In the genomic region with DNA sequence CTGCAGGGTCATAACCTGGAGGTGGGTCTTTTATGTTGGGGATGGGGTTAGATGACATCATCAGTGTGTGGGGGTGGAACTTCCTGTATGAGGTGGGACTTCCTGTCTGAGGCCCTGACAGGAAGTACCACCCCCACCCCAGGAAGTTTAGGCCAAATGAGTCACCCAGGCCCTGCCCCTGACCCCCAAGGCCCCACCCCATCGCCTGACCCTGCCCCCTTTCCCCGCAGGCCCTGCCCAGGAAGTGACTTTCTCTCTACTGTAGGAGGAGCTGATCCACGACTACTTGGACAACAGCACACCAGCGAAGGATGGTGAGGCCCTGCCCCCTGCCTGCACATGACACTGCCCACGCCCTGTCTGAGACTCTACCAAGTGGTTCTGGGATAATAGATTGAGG, we compare ENCODE assay signal across 18 mouse cellular contexts.
DNase-seq lines count a peak whose midpoint lies in the region; ATAC-seq and TF ChIP-seq lines count a peak whose summit lies in the region.
"Had no signal": no experiment of that assay in that cellular context is flagged by ENCODE, and none has a peak within 500 bp of the region (broad histone marks: within the 10 kb centered on the region; RNA-seq: fewer than 3 reads in every experiment).

No protein-coding gene starts in this region.

- no peak overlapping the region for H3K4me3 ChIP-seq in midbrain, embryonic 12.5 days
- no peak overlapping the region for H3K4me3 ChIP-seq in midbrain, embryonic 13.5 days (replicated peaks)
- H3K4me3 ChIP-seq in ES-E14 (ENCODE audit: insufficient read depth in 1 of 2, low read depth in 1 of 2, low read length in 2 of 2, poor library complexity in 1 of 2, severe bottlenecking in 1 of 2): no peak overlapping the region
- H3K4me3 ChIP-seq: embryonic facial prominence, embryonic 15.5 days; heart, embryonic 13.5 days; layer of hippocampus, adult 2 months; lung, embryonic 15.5 days; neural tube, embryonic 13.5 days had no signal

- in situ Hi-C loops in ES-E14 (cut with MboI; ENCODE audit: low sequenced_read_pairs in 2 of 2, unreplicated experiment in 2 of 2): no loop called here

- 0 out of 2 replicates have a peak, but pooled peaks cover 3% of the 10 kb centered on the region for H3K9me3 ChIP-seq in midbrain, embryonic 12.5 days
- peaks cover 3% of the 10 kb centered on the region; the same call in 1 of the 2 replicates for H3K9me3 ChIP-seq in midbrain, embryonic 13.5 days
- no peaks in the 10 kb centered on the region for H3K9me3 ChIP-seq in ES-E14 (ENCODE audit: control insufficient read depth, insufficient read depth, low read depth, low read length)
- H3K9me3 ChIP-seq: embryonic facial prominence, embryonic 15.5 days; lung, embryonic 15.5 days; neural tube, embryonic 13.5 days had no signal

- H3K4me2 ChIP-seq in midbrain, embryonic 12.5 days (replicated peaks): no peak overlapping the region
- no peak overlapping the region for H3K4me2 ChIP-seq in midbrain, embryonic 13.5 days (replicated peaks)
- H3K4me2 ChIP-seq: embryonic facial prominence, embryonic 15.5 days; heart, embryonic 13.5 days; lung, embryonic 15.5 days; neural tube, embryonic 13.5 days had no signal

- no peaks in the 10 kb centered on the region for H3K27me3 ChIP-seq in midbrain, embryonic 12.5 days
- H3K27me3 ChIP-seq in midbrain, embryonic 13.5 days: no peaks in the 10 kb centered on the region
- H3K27me3 ChIP-seq: embryonic facial prominence, embryonic 15.5 days; heart, embryonic 13.5 days; lung, embryonic 15.5 days; neural tube, embryonic 13.5 days had no signal

- 80% methylated on average over 5 of the region's 5 CpGs for WGBS in midbrain, embryonic 12.5 days
- WGBS in midbrain, embryonic 13.5 days: 74% methylated on average over 5 of the region's 5 CpGs

- peak; percentile 59 for DNase-seq in cerebellum, adult 9-11 months
- peak; percentile 76 for DNase-seq in 416B (ENCODE audit: low read depth)
- DNase-seq in ES-E14 (ENCODE audit: low read depth, low spot score): no peak
- no peak for DNase-seq in right cerebral cortex, postnatal 25 days
- DNase-seq: kidney, adult 18-20 months; layer of hippocampus, postnatal 36 days had no signal

- H3K27ac ChIP-seq in midbrain, embryonic 12.5 days (replicated peaks): no peak overlapping the region
- no peak overlapping the region for H3K27ac ChIP-seq in midbrain, embryonic 13.5 days
- peak overlapping the region; percentile 79 for H3K27ac ChIP-seq in ES-E14 (ENCODE audit: insufficient read depth, low read depth, low read length, poor library complexity, severe bottlenecking)
- H3K27ac ChIP-seq: embryonic facial prominence, embryonic 15.5 days; heart, embryonic 13.5 days; layer of hippocampus, adult 2 months; liver, embryonic 14.5 days; lung, embryonic 15.5 days; neural tube, embryonic 13.5 days had no signal

- no peak overlapping the region for H3K9ac ChIP-seq in midbrain, embryonic 12.5 days (replicated peaks)
- no peak overlapping the region for H3K9ac ChIP-seq in midbrain, embryonic 13.5 days (replicated peaks)
- H3K9ac ChIP-seq in ES-E14 (ENCODE audit: insufficient read depth, low read depth, low read length, poor library complexity, severe bottlenecking): no peak overlapping the region
- H3K9ac ChIP-seq: embryonic facial prominence, embryonic 15.5 days; heart, embryonic 13.5 days; liver, embryonic 14.5 days; lung, embryonic 15.5 days; neural tube, embryonic 13.5 days had no signal

- H3K4me1 ChIP-seq in midbrain, embryonic 12.5 days: no peaks in the 10 kb centered on the region
- peaks cover 7% of the 10 kb centered on the region; the same call in 1 of the 2 replicates for H3K4me1 ChIP-seq in midbrain, embryonic 13.5 days (replicated peaks)
- peaks cover 0 to 2% of the 10 kb centered on the region in 2 experiments; a peak in 1 of 4 replicates for H3K4me1 ChIP-seq in ES-E14 (ENCODE audit: control insufficient read depth in 2 of 2, insufficient read depth in 2 of 2, low read length in 2 of 2, poor library complexity in 1 of 2)

- no peak for ATAC-seq in cerebellum, adult (ENCODE audit: insufficient number of reproducible peaks, low FRiP score, low TSS enrichment)
- peak; percentile 27 for ATAC-seq in midbrain, embryonic 12.5 days (ENCODE audit: low FRiP score, low read depth)
- no peak for ATAC-seq in midbrain, embryonic 13.5 days
- no peak for ATAC-seq in granulocyte monocyte progenitor cell, adult 5-6 weeks (replicated peaks; ENCODE audit: poor library complexity, severe bottlenecking)
- ATAC-seq: hindbrain, embryonic 16.5 days; midbrain, embryonic 16.5 days had no signal

- H3K36me3 ChIP-seq in midbrain, embryonic 12.5 days: peaks cover 39% of the 10 kb centered on the region
- H3K36me3 ChIP-seq in midbrain, embryonic 13.5 days: peaks cover 41% of the 10 kb centered on the region
- peaks cover 45% of the 10 kb centered on the region for H3K36me3 ChIP-seq in ES-E14 (ENCODE audit: control insufficient read depth, insufficient read depth, low read length, poor library complexity, severe bottlenecking)

TF ChIP-seq in ES-E14, 5 proteins besides CTCF, POLR2A, EP300 and RAD21:
- TF ChIP-seq HCFC1 (IDR thresholded peaks at IDR 0.05; ENCODE audit: borderline replicate concordance, insufficient read depth, low read length) (no peak), CHD2 (IDR thresholded peaks at IDR 0.05; ENCODE audit: low read depth, low read length) (no peak), ZC3H11A (IDR thresholded peaks at IDR 0.05; ENCODE audit: borderline replicate concordance, low read depth, low read length) (no peak), MAFK (IDR thresholded peaks at IDR 0.05; ENCODE audit: insufficient read depth, low read depth, low read length) (no peak), ZNF384 (IDR thresholded peaks at IDR 0.05; ENCODE audit: low read depth, low read length) (no peak)
TF ChIP-seq in ES-E14: peak in this region for 0.

Comparison
In these comparisons a context has a peak if more than half of its experiments do, and no peak if none do; other contexts are left out.
1. DNase-seq: peak in cerebellum, adult 9-11 months (single experiment) and 416B (single experiment); none in ES-E14 (single experiment) and right cerebral cortex, postnatal 25 days (single experiment).